Mouse (Mus musculus) intestine, postnatal 0 days (tissue): ENCODE measurements around the gene Atp1a4. TPM values are rescaled to one million over a fixed set of nuclear protein-coding genes. Genes with fewer than 3 reads are reported as not detected.

ENCODE experiments used
- ATAC-seq: fragments of 200-750 bp; cut with Nextera tagmentation; 2 replicates; pipeline ENCODE4 v1.8.0; 2017; ENCODE audit warnings: mild to moderate bottlenecking, moderate TSS enrichment, moderate library complexity
- H3K27ac ChIP-seq: fragments of 300-500 bp; sonication (generic); 2 replicates; pipeline ENCODE4 v1.5.1; 2014; ENCODE audit warnings: mild to moderate bottlenecking, low read depth, low read length, moderate library complexity
- H3K27me3 ChIP-seq: fragments of 300-500 bp; sonication (generic); replicated peaks from 2 replicates; pipeline ENCODE4 v1.6.1; 2014; ENCODE audit warnings: low read length, mixed read lengths; ENCODE audit not compliant: control insufficient read depth, insufficient read depth
- H3K36me3 ChIP-seq: fragments of 300-500 bp; sonication (generic); 2 replicates; pipeline ENCODE4 v1.6.1; 2014; ENCODE audit warnings: mild to moderate bottlenecking, moderate library complexity; ENCODE audit not compliant: control insufficient read depth, insufficient read depth
- H3K4me1 ChIP-seq: fragments of 300-500 bp; sonication (generic); replicated peaks from 2 replicates; pipeline ENCODE4 v1.6.1; 2014; ENCODE audit warnings: antibody characterized with exemption, low read length, mixed read lengths; ENCODE audit not compliant: control insufficient read depth, insufficient read depth
- H3K4me2 ChIP-seq: fragments of 300-500 bp; sonication (generic); replicated peaks from 2 replicates; pipeline ENCODE4 v1.6.1; 2014; ENCODE audit warnings: low read depth, mild to moderate bottlenecking, moderate library complexity
- H3K4me3 ChIP-seq: fragments of 300-500 bp; sonication (generic); 2 replicates; pipeline ENCODE4 v1.5.1; 2014; ENCODE audit warnings: low read depth, low read length
- H3K9ac ChIP-seq: fragments of 300-500 bp; sonication (generic); 2 replicates; pipeline ENCODE4 v1.6.1; 2014; ENCODE audit warnings: mild to moderate bottlenecking, low read depth, low read length
- H3K9me3 ChIP-seq: fragments of 300-500 bp; sonication (generic); 2 replicates; pipeline ENCODE4 v1.6.1; 2016; ENCODE audit warnings: mixed run types; ENCODE audit not compliant: control insufficient read depth
- CTCF ChIP-seq: sonication (generic); IDR thresholded peaks from 2 replicates; pipeline ENCODE4 v1.5.1; 2016; ENCODE audit warnings: low read depth, mild to moderate bottlenecking, control low read depth, antibody characterized with exemption, moderate library complexity
- whole genome bisulfite sequencing: fragments of 180-500 bp; shearing (Covaris S2); extraction: QIAGEN DNeasy Blood & Tissue Kit; methylation state at CpG from one replicate; pipeline ENCODE4 v1.1.7; 2014; 5-methylcytosine and 5-hydroxymethylcytosine counted together
- polyA plus RNA-seq: library from polyadenylated mRNA; unstranded; fragments of >200 nt; fragmentation: Nextera tagmentation; extraction: Ambion mirVana; gene quantifications from 2 replicates; pipeline ENCODE4 v1.2.1, GENCODE M21; 2015

Gene Atp1a4
- polyA plus RNA-seq, 1 experiment from 2014 or later: not detected

DNA sequence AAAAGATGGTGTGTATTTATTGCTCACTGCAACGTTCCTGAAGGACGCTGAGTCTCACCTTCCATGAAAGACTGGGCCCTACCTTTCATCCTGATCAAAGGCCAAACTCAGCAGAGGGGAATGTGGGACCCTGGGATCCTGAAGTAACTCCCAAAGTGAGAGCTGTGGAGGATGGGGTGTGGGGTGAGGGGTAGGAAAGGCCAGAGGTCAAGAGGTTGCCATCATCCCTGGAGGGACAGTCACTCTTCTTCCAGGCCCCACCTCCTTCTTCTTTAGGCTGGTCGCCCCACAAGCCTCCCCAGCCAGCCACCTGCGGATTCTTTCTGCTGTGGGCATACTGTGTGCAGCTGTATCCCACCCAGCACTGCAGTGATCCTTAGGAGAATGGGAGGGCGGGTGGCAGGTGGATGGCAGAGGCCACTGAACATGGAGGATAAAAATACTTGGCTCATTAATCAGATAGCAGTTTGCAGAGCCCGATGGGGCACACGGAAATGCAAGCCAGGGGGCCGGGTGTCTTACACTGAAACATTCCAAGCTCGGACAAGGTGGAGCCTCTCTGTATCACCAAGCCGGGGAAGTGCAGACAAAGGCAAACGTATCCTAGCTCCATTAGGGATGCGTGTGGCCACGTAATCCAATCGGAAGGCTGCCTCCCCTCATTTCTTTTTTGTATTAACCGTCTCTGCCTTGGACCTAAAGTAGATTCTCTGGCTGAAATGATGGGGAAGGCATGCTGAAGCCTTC is 39.9 kb downstream of the Atp1a4 start:
- no peak for TF ChIP-seq CTCF
- 66% methylated on average over 15 of the region's 15 CpGs for WGBS
- Histone ChIP-seq H3K27ac (no peak overlapping the region), H3K9me3 (no peaks in the 10 kb centered on the region), H3K36me3 (no peaks in the 10 kb centered on the region), H3K4me3 (no peak overlapping the region), H3K4me2 (no peak overlapping the region), H3K27me3 (no peaks in the 10 kb centered on the region), H3K9ac (no peak overlapping the region), H3K4me1 (no peaks in the 10 kb centered on the region; the same call in 1 of the 2 replicates)
- ATAC-seq: no peak

GRCm38 (mm10) chr1:172217148-172217547 is 41.1 kb downstream of the Atp1a4 start:
- H3K4me2 ChIP-seq: peak overlapping the region; percentile 47
- H3K4me1 ChIP-seq: no peaks in the 10 kb centered on the region; the same call in 1 of the 2 replicates
- ATAC-seq: peak; percentile 80
- no peak overlapping the region for H3K4me3 ChIP-seq
- 1% methylated on average over 5 of the region's 5 CpGs for WGBS
- no peaks in the 10 kb centered on the region for H3K36me3 ChIP-seq
- no peak overlapping the region for H3K9ac ChIP-seq
- peak; percentile 97 for TF ChIP-seq CTCF
- no peaks in the 10 kb centered on the region for H3K27me3 ChIP-seq
- H3K9me3 ChIP-seq: no peaks in the 10 kb centered on the region
- H3K27ac ChIP-seq: 0 out of 2 replicates have a peak overlapping the region, but pooled peaks have one; percentile 5

GRCm38 (mm10) chr1:172214748-172215147 is 43.5 kb downstream of the Atp1a4 start:
- WGBS: 48% methylated on average over 3 of the region's 3 CpGs
- H3K27me3 ChIP-seq: no peaks in the 10 kb centered on the region
- no peak overlapping the region for H3K4me2 ChIP-seq
- H3K4me3 ChIP-seq: no peak overlapping the region
- no peak overlapping the region for H3K27ac ChIP-seq
- no peaks in the 10 kb centered on the region for H3K4me1 ChIP-seq
- TF ChIP-seq CTCF: no peak
- no peaks in the 10 kb centered on the region for H3K36me3 ChIP-seq
- H3K9ac ChIP-seq: no peak overlapping the region
- H3K9me3 ChIP-seq: no peaks in the 10 kb centered on the region
- no peak for ATAC-seq

DNA sequence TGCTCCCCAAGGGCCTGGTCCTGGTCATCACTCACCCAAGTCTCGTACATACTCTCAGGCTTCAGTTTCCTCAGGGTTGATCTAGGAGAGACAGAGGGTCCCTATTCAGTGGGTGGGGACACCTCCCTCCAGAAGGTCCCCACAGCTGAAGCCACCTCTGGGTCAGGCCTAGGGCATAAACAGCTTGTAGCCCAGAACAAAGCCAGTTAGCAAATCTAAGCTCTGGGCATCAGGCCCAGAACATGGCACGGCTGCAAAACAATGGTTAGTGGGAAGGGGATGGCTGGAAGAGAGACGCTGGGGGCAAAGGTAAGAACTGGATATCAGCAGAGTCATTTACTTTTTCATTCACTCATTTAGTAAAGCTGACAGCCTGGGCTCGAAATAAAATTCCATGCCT is 44.4 kb downstream of the Atp1a4 start:
- Histone ChIP-seq H3K4me2 (no peak overlapping the region), H3K27me3 (no peaks in the 10 kb centered on the region), H3K4me1 (no peaks in the 10 kb centered on the region), H3K9ac (no peak overlapping the region), H3K9me3 (no peaks in the 10 kb centered on the region), H3K4me3 (no peak overlapping the region), H3K36me3 (no peaks in the 10 kb centered on the region), H3K27ac (no peak overlapping the region)
- 65% methylated on average over 4 of the region's 4 CpGs for WGBS
- TF ChIP-seq CTCF: no peak
- ATAC-seq: no peak

GRCm38 (mm10) chr1:172212776-172213175 is 45.4 kb downstream of the Atp1a4 start:
- no peak for TF ChIP-seq CTCF
- 55% methylated on average over 5 of the region's 5 CpGs for WGBS
- H3K27ac ChIP-seq: no peak overlapping the region

DNA sequence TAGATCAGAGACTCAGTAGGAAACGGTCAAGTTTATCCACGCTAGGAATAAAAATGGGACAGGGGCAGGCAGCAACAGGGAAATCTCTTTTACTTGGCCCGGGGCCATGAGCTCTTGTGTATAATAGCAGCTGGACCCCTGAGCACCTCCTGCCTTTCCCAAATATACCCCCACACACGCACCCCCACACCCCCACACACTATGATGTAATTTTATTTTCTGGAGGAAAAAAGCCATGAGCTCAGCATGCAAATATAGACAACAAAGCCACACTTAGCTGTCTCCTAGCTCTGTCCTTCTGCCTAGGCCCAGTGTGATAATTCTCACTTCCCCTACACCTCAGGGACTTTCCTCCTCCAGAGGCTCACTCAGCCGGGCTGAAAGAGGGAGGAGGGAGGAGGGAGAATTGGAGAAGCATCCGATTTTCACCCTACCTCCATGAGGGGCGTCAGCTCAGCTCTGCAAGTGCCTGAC is 51.1 kb downstream of the Atp1a4 start:
- TF ChIP-seq CTCF: no peak
- peak overlapping the region; percentile 89 for H3K4me2 ChIP-seq
- ATAC-seq: no peak
- no peaks in the 10 kb centered on the region for H3K27me3 ChIP-seq
- H3K4me3 ChIP-seq: no peak overlapping the region
- no peak overlapping the region for H3K9ac ChIP-seq
- 0 out of 2 replicates have a peak overlapping the region, but pooled peaks have one; percentile 80 for H3K27ac ChIP-seq
- no peaks in the 10 kb centered on the region for H3K4me1 ChIP-seq
- 29% methylated on average over 7 of the region's 7 CpGs for WGBS
- peaks cover 2% of the 10 kb centered on the region; the same call in 1 of the 2 replicates for H3K36me3 ChIP-seq
- H3K9me3 ChIP-seq: no peaks in the 10 kb centered on the region

More at GRCm38 (mm10) chr1:172212776-172213175, 45.4 kb downstream of the Atp1a4 start:
- no peak for ATAC-seq
- Histone ChIP-seq H3K27me3 (no peaks in the 10 kb centered on the region), H3K4me2 (no peak overlapping the region), H3K9ac (no peak overlapping the region), H3K4me1 (no peaks in the 10 kb centered on the region), H3K9me3 (no peaks in the 10 kb centered on the region), H3K36me3 (no peaks in the 10 kb centered on the region), H3K4me3 (no peak overlapping the region)
